Mouse (Mus musculus) CH12.LX (cell line): Measurements from ENCODE around the gene Nanos2. TPM values are rescaled to one million over a fixed set of nuclear protein-coding genes. Genes with fewer than 3 reads are reported as not detected.

ENCODE experiments used
- DNase-seq: peaks from one replicate; pipeline ENCODE4 v3.0.0-alpha.2; 2013; ENCODE audit errors: extremely low read depth
- H3K27ac ChIP-seq: 2 replicates; pipeline ENCODE4 v1.5.1; 2012; ENCODE audit warnings: low read depth, mild to moderate bottlenecking, control low read depth, moderate library complexity; ENCODE audit not compliant: insufficient read depth
- H3K27me3 ChIP-seq: replicated peaks from 2 replicates; pipeline ENCODE3; 2012; ENCODE audit warnings: inconsistent platforms
- H3K36me3 ChIP-seq, 2 experiments: replicated peaks in 1 of 2; 2 replicates each; pipeline versions ENCODE3 to v1.6.1; 2012; ENCODE audit warnings: inconsistent platforms in 1 of 2, low read length in 1 of 2, mild to moderate bottlenecking in 1 of 2, mixed read lengths in 1 of 2, moderate library complexity in 1 of 2; ENCODE audit not compliant: control insufficient read depth in 1 of 2, insufficient read depth in 1 of 2
- H3K4me1 ChIP-seq, 2 experiments: 2 replicates each; pipeline ENCODE4 v1.6.1; 2012; ENCODE audit warnings: inconsistent platforms in 1 of 2, moderate library complexity in 1 of 2; ENCODE audit not compliant: insufficient read depth in 2 of 2, control insufficient read depth in 1 of 2
- H3K4me2 ChIP-seq: 2 replicates; pipeline ENCODE4 v1.6.1; 2012; ENCODE audit warnings: low read depth, mild to moderate bottlenecking, control low read depth; ENCODE audit not compliant: poor library complexity, insufficient read depth, severe bottlenecking
- H3K4me3 ChIP-seq, 3 experiments: fragments of 150-350 bp in 1 of 3; sonication (generic) in 1 of 3; replicated peaks in 1 of 3; 2 replicates each; pipeline versions ENCODE3 to v1.5.1; 2011 to 2012; ENCODE audit warnings: low read depth in 2 of 3, low read length in 2 of 3, mild to moderate bottlenecking in 2 of 3, moderate library complexity in 2 of 3, control low read depth in 1 of 3, improper control_type of control experiment in 1 of 3, inconsistent platforms in 1 of 3, mixed read lengths in 1 of 3; ENCODE audit not compliant: poor library complexity in 1 of 3
- H3K79me2 ChIP-seq: replicated peaks from 2 replicates; pipeline ENCODE4 v1.6.1; 2012; ENCODE audit warnings: mild to moderate bottlenecking, moderate library complexity; ENCODE audit not compliant: control insufficient read depth, poor library complexity, insufficient read depth, severe bottlenecking; ENCODE audit errors: extremely low read depth
- H3K9ac ChIP-seq: 2 replicates; pipeline ENCODE4 v1.6.1; 2012; ENCODE audit warnings: low read depth, mild to moderate bottlenecking, control low read depth, moderate library complexity; ENCODE audit not compliant: insufficient read depth
- H3K9me3 ChIP-seq: replicated peaks from 2 replicates; pipeline ENCODE3; 2012; ENCODE audit warnings: low read length, inconsistent platforms, mixed read lengths
- BHLHE40 ChIP-seq: IDR thresholded peaks from 2 replicates; pipeline ENCODE4 v1.6.1; 2011; ENCODE audit warnings: mild to moderate bottlenecking, low read depth, low read length, improper control_type of control experiment
- CHD1 ChIP-seq: IDR thresholded peaks from 2 replicates; pipeline ENCODE4 v1.6.1; 2012; ENCODE audit warnings: low read depth, low read length, improper control_type of control experiment, inconsistent platforms
- CTCF ChIP-seq, 2 experiments: IDR thresholded peaks in 1 of 2; conservative IDR thresholded peaks in 1 of 2; 2 replicates each; pipeline ENCODE4 v1.5.1; 2011 to 2012; ENCODE audit warnings: low read depth in 2 of 2, low read length in 2 of 2, improper control_type of control experiment in 1 of 2, inconsistent platforms in 1 of 2, mild to moderate bottlenecking in 1 of 2, moderate library complexity in 1 of 2
- E2F4 ChIP-seq: IDR thresholded peaks from 2 replicates; pipeline ENCODE4 v1.6.1; 2011; ENCODE audit warnings: low read depth, low read length, improper control_type of control experiment; ENCODE audit not compliant: insufficient replicate concordance
- ELF1 ChIP-seq: IDR thresholded peaks from 2 replicates; pipeline ENCODE4 v1.6.1; 2014; ENCODE audit warnings: low read depth, mild to moderate bottlenecking, inconsistent platforms, low read length, improper control_type of control experiment
- ETS1 ChIP-seq: conservative IDR thresholded peaks from 2 replicates; pipeline ENCODE4 v1.6.1; 2012; ENCODE audit warnings: low read depth, mild to moderate bottlenecking, inconsistent platforms, low read length, improper control_type of control experiment, moderate library complexity
- GABPA ChIP-seq: IDR thresholded peaks from 2 replicates; pipeline ENCODE4 v1.6.1; 2012; ENCODE audit warnings: low read depth, low read length, improper control_type of control experiment, inconsistent platforms; ENCODE audit not compliant: insufficient replicate concordance
- HCFC1 ChIP-seq: IDR thresholded peaks from 2 replicates; pipeline ENCODE4 v1.6.1; 2012; ENCODE audit warnings: low read depth, mild to moderate bottlenecking, inconsistent platforms, low read length, improper control_type of control experiment
- KAT2A ChIP-seq: IDR thresholded peaks from 2 replicates; pipeline ENCODE4 v1.6.1; 2012; ENCODE audit warnings: low read length, improper control_type of control experiment, inconsistent platforms; ENCODE audit not compliant: insufficient replicate concordance
- MAFK ChIP-seq: IDR thresholded peaks from 2 replicates; pipeline ENCODE4 v1.6.1; 2011; ENCODE audit warnings: low read length, improper control_type of control experiment; ENCODE audit not compliant: insufficient replicate concordance
- MAZ ChIP-seq: IDR thresholded peaks from 2 replicates; pipeline ENCODE4 v1.6.1; 2012; ENCODE audit warnings: low read depth, mild to moderate bottlenecking, inconsistent platforms, low read length, improper control_type of control experiment, moderate library complexity
- MYC ChIP-seq: IDR thresholded peaks from 2 replicates; pipeline ENCODE4 v1.6.1; 2011; ENCODE audit warnings: low read depth, mild to moderate bottlenecking, improper control_type of control experiment, low read length
- NELFE ChIP-seq: IDR thresholded peaks from 2 replicates; pipeline ENCODE4 v1.6.1; 2011; ENCODE audit warnings: low read depth, low read length, improper control_type of control experiment
- NRF1 ChIP-seq: IDR thresholded peaks from 2 replicates; pipeline ENCODE4 v1.6.1; 2014; ENCODE audit warnings: low read depth, mild to moderate bottlenecking, inconsistent platforms, low read length, improper control_type of control experiment, moderate library complexity
- POLR2AphosphoS2 ChIP-seq: IDR thresholded peaks from 2 replicates; pipeline ENCODE4 v1.6.1; 2011; ENCODE audit warnings: low read depth, low read length, improper control_type of control experiment
- SIN3A ChIP-seq: IDR thresholded peaks from 2 replicates; pipeline ENCODE4 v1.6.1; 2012; ENCODE audit warnings: low read length, improper control_type of control experiment, inconsistent platforms
- SMC3 ChIP-seq: IDR thresholded peaks from 2 replicates; pipeline ENCODE4 v1.6.1; 2011; ENCODE audit warnings: low read depth, low read length, improper control_type of control experiment
- TCF12 ChIP-seq: IDR thresholded peaks from 2 replicates; pipeline ENCODE4 v1.6.1; 2014; ENCODE audit warnings: low read depth, mild to moderate bottlenecking, inconsistent platforms, low read length, improper control_type of control experiment
- USF1 ChIP-seq: IDR thresholded peaks from 2 replicates; pipeline ENCODE4 v1.6.1; 2014; ENCODE audit warnings: low read depth, mild to moderate bottlenecking, inconsistent platforms, low read length, improper control_type of control experiment
- ZKSCAN1 ChIP-seq: IDR thresholded peaks from 2 replicates; pipeline ENCODE4 v1.6.1; 2012; ENCODE audit warnings: low read depth, inconsistent platforms, low read length, improper control_type of control experiment, borderline replicate concordance
- ZNF384 ChIP-seq: IDR thresholded peaks from 2 replicates; pipeline ENCODE4 v1.6.1; 2012; ENCODE audit warnings: low read depth, low read length, improper control_type of control experiment, inconsistent platforms
- dilution Hi-C: fragments of 300-500 bp; cut with MboI; formaldehyde crosslinking; loops from 2 replicates; pipeline ENCODE4 v1.14.3; 2020; ENCODE audit warnings: low sequenced_read_pairs; ENCODE audit not compliant: extremely low pct_unique_long_range_greater_than_20kb, extremely low pct_ligation_motif_present
- in situ Hi-C: fragments of 300-500 bp; cut with MboI; formaldehyde crosslinking; loops from 3 replicates; pipeline ENCODE4 v1.14.3; 2019; ENCODE audit warnings: low sequenced_read_pairs, low pct_ligation_motif_present, low pct_unique_long_range_greater_than_20kb, mixed read lengths
- polyA plus RNA-seq: library from polyadenylated mRNA; unstranded; fragments of >175 nt; gene quantifications from 2 replicates; pipeline ENCODE4 v1.2.1, GENCODE M21; 2012; ENCODE audit warnings: low read depth; ENCODE audit not compliant: insufficient read length
- total RNA-seq, 2 experiments: library from RNA; depleted of rRNA; stranded (reverse); fragments of 300-350 nt in 1 of 2; fragments of >200 nt in 1 of 2; gene quantifications; 2 replicates each; pipeline ENCODE4 v1.2.3; 2012 to 2014

The Nanos2 gene
- total and polyA plus RNA-seq, 3 experiments: not detected

DNA sequence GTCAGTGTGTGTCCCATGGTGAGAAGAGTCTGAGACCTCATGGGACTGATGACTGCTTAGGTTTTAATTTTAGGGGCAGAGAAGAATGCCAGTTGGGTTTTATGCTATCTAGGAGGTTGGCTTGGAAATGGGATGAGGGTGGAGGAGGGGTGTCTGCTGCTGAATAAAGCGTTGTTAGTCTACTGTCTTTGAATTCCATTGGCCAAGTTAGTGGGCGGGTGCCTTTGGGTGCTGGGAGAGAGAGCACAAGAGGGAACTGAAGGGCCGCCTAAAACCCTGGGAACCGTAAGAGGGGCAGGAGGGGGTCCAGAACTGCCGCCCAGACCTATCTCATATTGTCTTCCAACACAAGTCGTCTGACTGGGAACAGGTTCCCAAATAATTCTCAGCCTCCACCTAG lies 1.6 kb downstream of the Nanos2 start:
- no peak overlapping the region for H3K4me3 ChIP-seq
- H3K36me3 ChIP-seq: peaks cover 0 to 21% of the 10 kb centered on the region in 2 experiments
- peaks cover 2% of the 10 kb centered on the region for H3K9me3 ChIP-seq
- dilution Hi-C loops (no loop called here), in situ Hi-C loops (loop anchor here (10.0 kb wide), 1 partner anchor 94 kb away; no protein-coding TSS in a partner anchor)
- DNase-seq: no peak
- peaks cover 7 to 16% of the 10 kb centered on the region in 2 experiments for H3K4me1 ChIP-seq
- peaks cover 56% of the 10 kb centered on the region for H3K27me3 ChIP-seq
- no peak overlapping the region for H3K27ac ChIP-seq
- no peak overlapping the region for H3K4me2 ChIP-seq
- H3K79me2 ChIP-seq: no peaks in the 10 kb centered on the region
- no peak overlapping the region for H3K9ac ChIP-seq
- no peak for TF ChIP-seq BHLHE40
- no peak for TF ChIP-seq E2F4
- no peak for TF ChIP-seq MAFK
- no peak for TF ChIP-seq TCF12
- TF ChIP-seq SMC3: no peak
- TF ChIP-seq NRF1: no peak
- no peak for TF ChIP-seq SIN3A
- TF ChIP-seq ETS1: no peak
- TF ChIP-seq KAT2A: no peak
- no peak for TF ChIP-seq GABPA
- no peak for TF ChIP-seq ELF1
- TF ChIP-seq HCFC1: no peak
- no peak for TF ChIP-seq ZKSCAN1
- TF ChIP-seq NELFE: no peak
- TF ChIP-seq MYC: no peak
- TF ChIP-seq USF1: no peak
- TF ChIP-seq CTCF (conservative IDR thresholded peaks at IDR 0.05 in 1 of 2, IDR thresholded peaks at IDR 0.05 in 1 of 2; ENCODE audit: low read depth in 2 of 2, low read length in 2 of 2): no peak
- no peak for TF ChIP-seq ZNF384
- TF ChIP-seq CHD1: no peak
- no peak for TF ChIP-seq MAZ

DNA sequence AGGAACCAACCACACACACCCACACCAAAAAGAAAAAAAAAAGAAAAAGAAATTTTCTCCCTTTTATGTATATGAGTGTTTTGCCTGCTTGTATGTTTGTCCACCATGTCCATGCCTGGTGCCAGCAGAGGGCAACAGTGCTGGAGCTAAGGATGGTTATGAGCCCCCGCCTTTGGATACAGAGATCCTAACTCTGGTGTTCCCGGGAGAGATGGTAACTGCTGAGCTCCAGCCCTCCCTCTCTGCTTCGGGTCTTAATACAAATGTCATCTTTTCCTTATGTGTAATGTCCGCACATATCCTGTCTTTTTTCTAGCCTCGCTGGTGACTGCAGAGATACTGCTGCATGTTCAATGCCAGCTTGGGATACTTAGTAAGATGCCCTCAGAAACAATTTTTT lies 2.8 kb downstream of the Nanos2 start:
- DNase-seq: no peak
- no peaks in the 10 kb centered on the region for H3K79me2 ChIP-seq
- H3K4me1 ChIP-seq: peaks cover 7 to 16% of the 10 kb centered on the region in 2 experiments
- TF ChIP-seq CTCF (conservative IDR thresholded peaks at IDR 0.05 in 1 of 2, IDR thresholded peaks at IDR 0.05 in 1 of 2; ENCODE audit: low read depth in 2 of 2, low read length in 2 of 2): peak in 1 of 2 experiments; percentile 47; a peak in 2 of 4 replicates
- TF ChIP-seq SMC3: peak; percentile 18; the same call in 1 of the 2 replicates
- no peak for TF ChIP-seq USF1
- no peak for TF ChIP-seq POLR2AphosphoS2
- H3K36me3 ChIP-seq: peaks cover 3 to 32% of the 10 kb centered on the region in 2 experiments
- in situ Hi-C loops (loop anchor here (10.0 kb wide), 1 partner anchor 95 kb away; no protein-coding TSS in a partner anchor), dilution Hi-C loops (no loop called here)
- no peak overlapping the region for H3K27ac ChIP-seq
- peak overlapping the region; percentile 52 to 57 (median 54) for H3K4me3 ChIP-seq
- peaks cover 44% of the 10 kb centered on the region for H3K27me3 ChIP-seq
- peaks cover 2% of the 10 kb centered on the region for H3K9me3 ChIP-seq
- H3K9ac ChIP-seq: no peak overlapping the region; the same call in 1 of the 2 replicates
- H3K4me2 ChIP-seq: peak overlapping the region; percentile 94
